Mouse (Mus musculus): Measurements from ENCODE around the gene Ptprh. TPM values are rescaled to one million over a fixed set of nuclear protein-coding genes. Genes with fewer than 3 reads are reported as not detected.

Gene Ptprh
- polyA plus RNA-seq, 1 experiment from 2014 or later: 0.04 TPM

- H3K4me2 ChIP-seq: peak overlapping the region; percentile 76
- peak overlapping the region; percentile 93 for H3K9ac ChIP-seq
These were observed 81.5 kb downstream of the Ptprh start for GRCm38 (mm10) chr7:4522292-4522691.

GRCm38 (mm10) chr7:4521231-4522003 is 82.4 kb downstream of the Ptprh start:
- peaks cover 31% of the 10 kb centered on the region for H3K36me3 ChIP-seq
- no peaks in the 10 kb centered on the region for H3K27me3 ChIP-seq (replicated peaks)
- WGBS: 20% methylated on average over 32 of the region's 32 CpGs
- H3K9ac ChIP-seq: peak overlapping the region; percentile 93
- H3K4me3 ChIP-seq: peak overlapping the region; percentile 72
- ATAC-seq (ENCODE audit: extremely low read depth, insufficient number of reproducible peaks, low FRiP score, low TSS enrichment): no peak
- peak overlapping the region; percentile 96 for H3K27ac ChIP-seq (replicated peaks)
- H3K4me1 ChIP-seq: peaks cover 63% of the 10 kb centered on the region
- H3K9me3 ChIP-seq: no peaks in the 10 kb centered on the region
- peak overlapping the region; percentile 76 for H3K4me2 ChIP-seq

More at GRCm38 (mm10) chr7:4522292-4522691, 81.5 kb downstream of the Ptprh start:
- peaks cover 63% of the 10 kb centered on the region for H3K4me1 ChIP-seq
- 35% methylated on average over 6 of the region's 6 CpGs for WGBS
- peak overlapping the region; percentile 96 for H3K27ac ChIP-seq (replicated peaks)
- H3K4me3 ChIP-seq: peak overlapping the region; percentile 72
- peaks cover 31% of the 10 kb centered on the region for H3K36me3 ChIP-seq
- H3K9me3 ChIP-seq: no peaks in the 10 kb centered on the region
- peak; percentile 65; the same call in 1 of the 2 replicates for ATAC-seq (ENCODE audit: extremely low read depth, insufficient number of reproducible peaks, low FRiP score, low TSS enrichment)
- H3K27me3 ChIP-seq (replicated peaks): peaks cover 7% of the 10 kb centered on the region

- H3K27me3 ChIP-seq (replicated peaks): no peaks in the 10 kb centered on the region
- peak overlapping the region; percentile 63 for H3K27ac ChIP-seq (replicated peaks)
- H3K9me3 ChIP-seq: no peaks in the 10 kb centered on the region
- peaks cover 79% of the 10 kb centered on the region for H3K4me1 ChIP-seq
- whole genome bisulfite sequencing: 56% methylated on average over 1 of the region's 1 CpGs
- H3K36me3 ChIP-seq: peaks cover 31% of the 10 kb centered on the region
- peak overlapping the region; percentile 76 for H3K4me2 ChIP-seq
- ATAC-seq (ENCODE audit: extremely low read depth, insufficient number of reproducible peaks, low FRiP score, low TSS enrichment): no peak
- peak overlapping the region; percentile 78 for H3K9ac ChIP-seq
- H3K4me3 ChIP-seq: peak overlapping the region; percentile 43
These were observed 85.4 kb downstream of the Ptprh start for GRCm38 (mm10) chr7:4518487-4518886.

GRCm38 (mm10) chr7:4516332-4517050 is 87.3 kb downstream of the Ptprh start, which contains the start of gene Tnnt1:
TSS of gene Tnnt1 (minus strand) at chr7:4516382.
- Histone ChIP-seq H3K9ac (peak within 1 kb of the TSS; percentile 78), H3K27me3 (replicated peaks) (no peaks in the 10 kb centered on the region), H3K36me3 (peaks cover 31% of the 10 kb centered on the region), H3K9me3 (no peaks in the 10 kb centered on the region), H3K4me1 (peaks cover 88% of the 10 kb centered on the region), H3K4me2 (peak within 1 kb of the TSS; percentile 63), H3K27ac (replicated peaks) (peak within 1 kb of the TSS; percentile 93), H3K4me3 (peak within 1 kb of the TSS; percentile 38)
- 11% methylated on average over 4 of the region's 4 CpGs for WGBS
- peak; percentile 49; the same call in 1 of the 2 replicates for ATAC-seq (ENCODE audit: extremely low read depth, insufficient number of reproducible peaks, low FRiP score, low TSS enrichment)

GRCm38 (mm10) chr7:4515853-4516252 is 88.0 kb downstream of the Ptprh start:
- no peak for ATAC-seq (ENCODE audit: extremely low read depth, insufficient number of reproducible peaks, low FRiP score, low TSS enrichment)
- Histone ChIP-seq H3K36me3 (peaks cover 30% of the 10 kb centered on the region), H3K27me3 (replicated peaks) (no peaks in the 10 kb centered on the region), H3K4me1 (peaks cover 90% of the 10 kb centered on the region), H3K9me3 (no peaks in the 10 kb centered on the region), H3K9ac (peak overlapping the region; percentile 78), H3K4me3 (peak overlapping the region; percentile 38), H3K4me2 (peak overlapping the region; percentile 63), H3K27ac (replicated peaks) (peak overlapping the region; percentile 93)
- 45% methylated on average over 6 of the region's 6 CpGs for WGBS

GRCm38 (mm10) chr7:4513829-4514712 is 89.8 kb downstream of the Ptprh start:
- Histone ChIP-seq H3K4me3 (peak overlapping the region; percentile 38), H3K9ac (peak overlapping the region; percentile 78), H3K36me3 (peaks cover 18% of the 10 kb centered on the region), H3K27me3 (replicated peaks) (no peaks in the 10 kb centered on the region), H3K4me1 (peaks cover 91% of the 10 kb centered on the region), H3K9me3 (no peaks in the 10 kb centered on the region), H3K27ac (replicated peaks) (peak overlapping the region; percentile 93), H3K4me2 (peak overlapping the region; percentile 63)
- ATAC-seq (ENCODE audit: extremely low read depth, insufficient number of reproducible peaks, low FRiP score, low TSS enrichment): no peak
- WGBS: 32% methylated on average over 6 of the region's 6 CpGs

- H3K9me3 ChIP-seq: no peaks in the 10 kb centered on the region
- H3K4me1 ChIP-seq: peaks cover 91% of the 10 kb centered on the region
- H3K27ac ChIP-seq (replicated peaks): peak overlapping the region; percentile 93
- H3K27me3 ChIP-seq (replicated peaks): no peaks in the 10 kb centered on the region
- H3K4me2 ChIP-seq: peak overlapping the region; percentile 63
- H3K9ac ChIP-seq: peak overlapping the region; percentile 78
- H3K4me3 ChIP-seq: peak overlapping the region; percentile 38
- ATAC-seq (ENCODE audit: extremely low read depth, insufficient number of reproducible peaks, low FRiP score, low TSS enrichment): no peak
- 17% methylated on average over 13 of the region's 13 CpGs for WGBS
- peaks cover 14% of the 10 kb centered on the region for H3K36me3 ChIP-seq
These were observed 90.6 kb downstream of the Ptprh start for GRCm38 (mm10) chr7:4513236-4513635.

- Histone ChIP-seq H3K27ac (replicated peaks) (peak overlapping the region; percentile 86), H3K4me2 (peak overlapping the region; percentile 63), H3K4me3 (peak overlapping the region; percentile 38), H3K9me3 (no peaks in the 10 kb centered on the region), H3K27me3 (replicated peaks) (no peaks in the 10 kb centered on the region), H3K9ac (peak overlapping the region; percentile 73), H3K36me3 (peaks cover 12% of the 10 kb centered on the region), H3K4me1 (peaks cover 82% of the 10 kb centered on the region)
- no peak for ATAC-seq (ENCODE audit: extremely low read depth, insufficient number of reproducible peaks, low FRiP score, low TSS enrichment)
- 25% methylated on average over 8 of the region's 8 CpGs for WGBS
These were observed 92.2 kb downstream of the Ptprh start for GRCm38 (mm10) chr7:4511489-4512224.

- peak overlapping the region; percentile 73 for H3K9ac ChIP-seq
- H3K27me3 ChIP-seq (replicated peaks): no peaks in the 10 kb centered on the region
- H3K36me3 ChIP-seq: peaks cover 15% of the 10 kb centered on the region
- H3K4me1 ChIP-seq: peaks cover 68% of the 10 kb centered on the region
- H3K9me3 ChIP-seq: no peaks in the 10 kb centered on the region
- peak overlapping the region; percentile 38 for H3K4me3 ChIP-seq
- peak overlapping the region; percentile 63 for H3K4me2 ChIP-seq
- H3K27ac ChIP-seq (replicated peaks): peak overlapping the region; percentile 86
- 9% methylated on average over 24 of the region's 24 CpGs for WGBS
- peak; percentile 72; the same call in 1 of the 2 replicates for ATAC-seq (ENCODE audit: extremely low read depth, insufficient number of reproducible peaks, low FRiP score, low TSS enrichment)
These were observed 93.8 kb downstream of the Ptprh start for GRCm38 (mm10) chr7:4509863-4510608.

- Histone ChIP-seq H3K4me2 (peak overlapping the region; percentile 63), H3K4me1 (peaks cover 64% of the 10 kb centered on the region), H3K27me3 (replicated peaks) (no peaks in the 10 kb centered on the region), H3K36me3 (peaks cover 20% of the 10 kb centered on the region), H3K9ac (peak overlapping the region; percentile 71; the same call in 1 of the 2 replicates), H3K27ac (replicated peaks) (peak overlapping the region; percentile 86; the same call in 1 of the 2 replicates), H3K4me3 (peak overlapping the region; percentile 37; the same call in 1 of the 2 replicates), H3K9me3 (no peaks in the 10 kb centered on the region)
- ATAC-seq (ENCODE audit: extremely low read depth, insufficient number of reproducible peaks, low FRiP score, low TSS enrichment): no peak
- 75% methylated on average over 8 of the region's 8 CpGs for WGBS
These were observed 95.1 kb downstream of the Ptprh start for GRCm38 (mm10) chr7:4508739-4509116.

Measured in heart, embryonic 13.5 days (tissue).